Mouse (Mus musculus) lung, embryonic 15.5 days (tissue): ENCODE measurements around the gene Galnt16. TPM values are rescaled to one million over a fixed set of nuclear protein-coding genes. Genes with fewer than 3 reads are reported as not detected.
A peak's percentile ranks its signal among the peaks of the same experiment; 100 is the strongest.

Experiments used
- ATAC-seq: fragments of 200-750 bp; cut with Nextera tagmentation; 2 replicates; pipeline ENCODE4 v1.8.0; 2017; ENCODE audit warnings: moderate number of reproducible peaks, borderline replicate concordance; ENCODE audit not compliant: low FRiP score, low TSS enrichment; ENCODE audit errors: extremely low read depth
- H3K27ac ChIP-seq: fragments of 300-500 bp; sonication (generic); 2 replicates; pipeline ENCODE4 v1.5.1; 2015; ENCODE audit warnings: moderate library complexity, mild to moderate bottlenecking, inconsistent platforms
- H3K27me3 ChIP-seq: fragments of 300-500 bp; sonication (generic); 2 replicates; pipeline ENCODE4 v1.6.1; 2015; ENCODE audit warnings: inconsistent platforms
- H3K36me3 ChIP-seq: fragments of 300-500 bp; sonication (generic); 2 replicates; pipeline ENCODE4 v1.6.1; 2015; ENCODE audit warnings: inconsistent platforms
- H3K4me1 ChIP-seq: fragments of 300-500 bp; sonication (generic); 2 replicates; pipeline ENCODE4 v1.6.1; 2015; ENCODE audit warnings: inconsistent platforms
- H3K4me2 ChIP-seq: fragments of 300-500 bp; sonication (generic); 2 replicates; pipeline ENCODE4 v1.6.1; 2015; ENCODE audit warnings: inconsistent platforms, mild to moderate bottlenecking, moderate library complexity
- H3K4me3 ChIP-seq: fragments of 300-500 bp; sonication (generic); 2 replicates; pipeline ENCODE4 v1.5.1; 2015; ENCODE audit warnings: mild to moderate bottlenecking, inconsistent platforms
- H3K9ac ChIP-seq: fragments of 300-500 bp; sonication (generic); 2 replicates; pipeline ENCODE4 v1.6.1; 2015; ENCODE audit warnings: inconsistent platforms
- H3K9me3 ChIP-seq: fragments of 300-500 bp; sonication (generic); 2 replicates; pipeline ENCODE4 v1.6.1; 2016; ENCODE audit warnings: inconsistent platforms
- WGBS: fragments of 180-500 bp; shearing (Covaris S2); methylation state at CpG from one replicate; pipeline ENCODE4 v1.1.7; 2015; 5-methylcytosine and 5-hydroxymethylcytosine counted together
- polyA plus RNA-seq: library from polyadenylated mRNA; unstranded; fragments of >200 nt; fragmentation: Nextera tagmentation; extraction: Ambion mirVana; gene quantifications from 2 replicates; pipeline ENCODE4 v1.2.1, GENCODE M21; 2015

Gene Galnt16
- polyA plus RNA-seq, 1 experiment from 2014 or later = 12.3 TPM

GRCm38 (mm10) chr12:80567375-80567774 lies 49.3 kb downstream of the Galnt16 start:
- ATAC-seq = peak; percentile 69
- H3K36me3 ChIP-seq = no peaks in the 10 kb centered on the region
- peak overlapping the region; percentile 75 for H3K27ac ChIP-seq
- H3K27me3 ChIP-seq = no peaks in the 10 kb centered on the region
- H3K9me3 ChIP-seq = no peaks in the 10 kb centered on the region
- H3K9ac ChIP-seq = no peak overlapping the region
- H3K4me1 ChIP-seq = peaks cover 37% of the 10 kb centered on the region
- WGBS = 12% methylated on average over 3 of the region's 3 CpGs
- no peak overlapping the region for H3K4me3 ChIP-seq
- H3K4me2 ChIP-seq = no peak overlapping the region

- no peaks in the 10 kb centered on the region for H3K9me3 ChIP-seq
- H3K36me3 ChIP-seq = no peaks in the 10 kb centered on the region
- H3K4me3 ChIP-seq = no peak overlapping the region
- WGBS = 79% methylated on average over 2 of the region's 2 CpGs
- no peak for ATAC-seq
- H3K27me3 ChIP-seq = no peaks in the 10 kb centered on the region
- H3K4me2 ChIP-seq = no peak overlapping the region
- H3K27ac ChIP-seq = no peak overlapping the region
- peaks cover 30% of the 10 kb centered on the region for H3K4me1 ChIP-seq
- no peak overlapping the region for H3K9ac ChIP-seq
These were observed 51.5 kb downstream of the Galnt16 start for GRCm38 (mm10) chr12:80569561-80569960.

GRCm38 (mm10) chr12:80574318-80574717 lies 56.2 kb downstream of the Galnt16 start:
- H3K4me2 ChIP-seq = no peak overlapping the region
- H3K27me3 ChIP-seq = no peaks in the 10 kb centered on the region
- no peak; the same call in 1 of the 2 replicates for ATAC-seq
- no peak overlapping the region for H3K9ac ChIP-seq
- H3K27ac ChIP-seq = 0 out of 2 replicates have a peak overlapping the region, but pooled peaks have one; percentile 13
- 81% methylated on average over 4 of the region's 4 CpGs for WGBS
- H3K9me3 ChIP-seq = no peaks in the 10 kb centered on the region
- H3K4me3 ChIP-seq = no peak overlapping the region
- no peaks in the 10 kb centered on the region for H3K36me3 ChIP-seq
- H3K4me1 ChIP-seq = peaks cover 3% of the 10 kb centered on the region; the same call in 1 of the 2 replicates

GRCm38 (mm10) chr12:80574825-80575371 lies 56.8 kb downstream of the Galnt16 start:
- Histone ChIP-seq H3K36me3 (no peaks in the 10 kb centered on the region), H3K4me2 (peak overlapping the region; percentile 2; the same call in 1 of the 2 replicates), H3K4me3 (no peak overlapping the region), H3K9me3 (no peaks in the 10 kb centered on the region), H3K9ac (no peak overlapping the region), H3K27me3 (no peaks in the 10 kb centered on the region), H3K27ac (0 out of 2 replicates have a peak overlapping the region, but pooled peaks have one; percentile 13), H3K4me1 (peaks cover 3% of the 10 kb centered on the region; the same call in 1 of the 2 replicates)
- ATAC-seq = peak; percentile 53; the same call in 1 of the 2 replicates
- 35% methylated on average over 15 of the region's 15 CpGs for WGBS

- Histone ChIP-seq H3K4me3 (no peak overlapping the region), H3K9me3 (no peaks in the 10 kb centered on the region), H3K27ac (no peak overlapping the region), H3K36me3 (no peaks in the 10 kb centered on the region), H3K9ac (no peak overlapping the region), H3K4me1 (peaks cover 3% of the 10 kb centered on the region; the same call in 1 of the 2 replicates), H3K27me3 (no peaks in the 10 kb centered on the region), H3K4me2 (no peak overlapping the region)
- WGBS = 69% methylated on average over 5 of the region's 5 CpGs
- no peak for ATAC-seq
These were observed 59.0 kb downstream of the Galnt16 start for GRCm38 (mm10) chr12:80577049-80577448.

GRCm38 (mm10) chr12:80581357-80581756 lies 63.3 kb downstream of the Galnt16 start:
- H3K27me3 ChIP-seq = no peaks in the 10 kb centered on the region
- H3K9ac ChIP-seq = no peak overlapping the region
- no peak overlapping the region for H3K4me2 ChIP-seq
- H3K36me3 ChIP-seq = no peaks in the 10 kb centered on the region
- no peak overlapping the region for H3K27ac ChIP-seq
- no peaks in the 10 kb centered on the region for H3K4me1 ChIP-seq
- no peak for ATAC-seq
- no peaks in the 10 kb centered on the region for H3K9me3 ChIP-seq
- WGBS = 48% methylated on average over 5 of the region's 5 CpGs
- H3K4me3 ChIP-seq = no peak overlapping the region

GRCm38 (mm10) chr12:80584973-80585372 lies 66.9 kb downstream of the Galnt16 start:
- Histone ChIP-seq H3K4me1 (no peaks in the 10 kb centered on the region), H3K4me3 (no peak overlapping the region), H3K9ac (no peak overlapping the region), H3K27me3 (no peaks in the 10 kb centered on the region), H3K9me3 (no peaks in the 10 kb centered on the region), H3K36me3 (no peaks in the 10 kb centered on the region), H3K27ac (no peak overlapping the region), H3K4me2 (no peak overlapping the region)
- no peak for ATAC-seq
- 32% methylated on average over 2 of the region's 2 CpGs for WGBS

GRCm38 (mm10) chr12:80594141-80594540 lies 76.1 kb downstream of the Galnt16 start:
- Histone ChIP-seq H3K27me3 (no peaks in the 10 kb centered on the region), H3K9ac (no peak overlapping the region), H3K4me3 (no peak overlapping the region), H3K4me2 (no peak overlapping the region), H3K4me1 (peaks cover 13% of the 10 kb centered on the region), H3K36me3 (no peaks in the 10 kb centered on the region), H3K27ac (no peak overlapping the region), H3K9me3 (no peaks in the 10 kb centered on the region)
- WGBS = 80% methylated on average over 4 of the region's 4 CpGs
- no peak for ATAC-seq

- no peak overlapping the region for H3K4me2 ChIP-seq
- no peak overlapping the region for H3K9ac ChIP-seq
- no peak for ATAC-seq
These were observed 76.7 kb downstream of the Galnt16 start for GRCm38 (mm10) chr12:80594781-80595180.

GRCm38 (mm10) chr12:80595566-80595965 lies 77.5 kb downstream of the Galnt16 start:
- Histone ChIP-seq H3K4me3 (no peak overlapping the region), H3K27me3 (no peaks in the 10 kb centered on the region), H3K36me3 (no peaks in the 10 kb centered on the region), H3K4me1 (peaks cover 23% of the 10 kb centered on the region), H3K27ac (no peak overlapping the region), H3K4me2 (no peak overlapping the region), H3K9me3 (no peaks in the 10 kb centered on the region), H3K9ac (no peak overlapping the region)
- 85% methylated on average over 4 of the region's 4 CpGs for WGBS
- no peak for ATAC-seq

More at GRCm38 (mm10) chr12:80594781-80595180, 76.7 kb downstream of the Galnt16 start:
- no peak overlapping the region for H3K4me3 ChIP-seq
- H3K9me3 ChIP-seq = no peaks in the 10 kb centered on the region
- H3K27ac ChIP-seq = no peak overlapping the region
- H3K27me3 ChIP-seq = no peaks in the 10 kb centered on the region
- H3K4me1 ChIP-seq = peaks cover 17% of the 10 kb centered on the region
- WGBS = 73% methylated on average over 4 of the region's 4 CpGs
- H3K36me3 ChIP-seq = no peaks in the 10 kb centered on the region

GRCm38 (mm10) chr12:80595968-80596367 lies 77.9 kb downstream of the Galnt16 start:
- H3K36me3 ChIP-seq = no peaks in the 10 kb centered on the region
- no peak overlapping the region for H3K27ac ChIP-seq
- ATAC-seq = no peak
- H3K4me3 ChIP-seq = no peak overlapping the region
- H3K27me3 ChIP-seq = no peaks in the 10 kb centered on the region
- 62% methylated on average over 4 of the region's 4 CpGs for WGBS
- H3K9ac ChIP-seq = no peak overlapping the region
- no peaks in the 10 kb centered on the region for H3K9me3 ChIP-seq
- H3K4me2 ChIP-seq = no peak overlapping the region
- H3K4me1 ChIP-seq = peaks cover 26% of the 10 kb centered on the region

GRCm38 (mm10) chr12:80598236-80598635 lies 80.2 kb downstream of the Galnt16 start:
- peak overlapping the region; percentile 39 for H3K27ac ChIP-seq
- 23% methylated on average over 7 of the region's 7 CpGs for WGBS

More at GRCm38 (mm10) chr12:80598236-80598635, 80.2 kb downstream of the Galnt16 start:
- Histone ChIP-seq H3K27me3 (no peaks in the 10 kb centered on the region), H3K4me2 (no peak overlapping the region), H3K9ac (no peak overlapping the region), H3K36me3 (no peaks in the 10 kb centered on the region), H3K4me3 (no peak overlapping the region), H3K9me3 (no peaks in the 10 kb centered on the region), H3K4me1 (peaks cover 36% of the 10 kb centered on the region)
- ATAC-seq = no peak
